Mouse (Mus musculus): ENCODE measurements around the gene Bex2.

GRCm38 (mm10) chrX:136092497-136093279 is 24.7 kb upstream of the Bex2 start:
- TF ChIP-seq POLR2A (IDR thresholded peaks at IDR 0.05; ENCODE audit: borderline replicate concordance, control insufficient read depth, low read depth, low read length) (no peak), CTCF (IDR thresholded peaks at IDR 0.05; ENCODE audit: control insufficient read depth, insufficient read depth, low read length) (no peak)

Data from bone marrow, adult 2 months (tissue).